Mouse (Mus musculus) urinary bladder, postnatal 10 days (tissue): Measurements from ENCODE around the gene Abhd14b.
A peak's percentile ranks its signal among the peaks of the same experiment; 100 is the strongest.

Experiments
- DNase-seq: peaks from one replicate; pipeline ENCODE4 v3.0.0; 2022; ENCODE audit warnings: low spot score

The Abhd14b gene

DNA sequence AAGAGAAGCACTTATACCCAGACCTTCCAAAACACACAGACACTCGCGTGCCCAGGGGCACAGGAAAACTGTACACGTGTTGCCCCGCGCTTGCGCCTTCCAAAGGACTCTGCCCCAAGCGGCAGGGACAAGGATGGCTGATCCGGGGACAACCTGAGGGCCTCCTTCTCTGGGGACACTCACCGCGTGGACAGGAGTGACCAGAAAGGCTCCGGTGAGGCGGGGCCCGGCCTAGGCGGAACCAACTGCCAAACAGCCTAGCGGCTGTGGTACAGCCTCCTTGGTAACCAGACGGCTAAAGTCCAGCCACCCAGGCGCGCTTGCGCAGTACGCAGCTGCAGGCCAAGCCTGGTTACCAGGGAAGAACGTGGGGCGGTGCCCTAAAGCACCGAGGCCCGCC, at the start of gene Abhd14b, which contains the start of gene Abhd14a:
Abhd14b (plus strand) TSS at position 112 of the 400 bp plus-strand sequence.
Abhd14a (minus strand) TSS at position 331 of the 400 bp plus-strand sequence.
- peak; percentile 69 for DNase-seq

DNA sequence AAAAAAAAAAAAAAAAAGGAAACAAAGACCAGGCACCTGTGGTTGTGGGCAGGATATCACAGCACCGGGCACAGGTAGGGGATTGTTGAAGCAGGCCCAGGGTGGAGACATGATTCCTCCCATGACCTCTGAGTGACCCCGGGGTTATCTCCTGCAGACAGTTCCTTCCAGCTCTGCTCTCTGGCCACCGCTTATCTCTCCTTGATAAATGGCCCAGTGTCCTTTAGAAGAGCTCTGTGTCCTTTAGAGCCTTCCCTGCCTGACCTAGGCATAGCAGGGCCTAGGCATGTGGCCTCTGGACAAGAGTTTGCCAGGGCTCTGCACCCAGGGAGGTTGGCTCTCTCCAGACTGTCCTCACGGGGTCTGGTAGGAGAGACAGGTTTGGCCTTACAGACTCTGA, 49.5 kb upstream of the Abhd14b start:
- no peak for DNase-seq

DNA sequence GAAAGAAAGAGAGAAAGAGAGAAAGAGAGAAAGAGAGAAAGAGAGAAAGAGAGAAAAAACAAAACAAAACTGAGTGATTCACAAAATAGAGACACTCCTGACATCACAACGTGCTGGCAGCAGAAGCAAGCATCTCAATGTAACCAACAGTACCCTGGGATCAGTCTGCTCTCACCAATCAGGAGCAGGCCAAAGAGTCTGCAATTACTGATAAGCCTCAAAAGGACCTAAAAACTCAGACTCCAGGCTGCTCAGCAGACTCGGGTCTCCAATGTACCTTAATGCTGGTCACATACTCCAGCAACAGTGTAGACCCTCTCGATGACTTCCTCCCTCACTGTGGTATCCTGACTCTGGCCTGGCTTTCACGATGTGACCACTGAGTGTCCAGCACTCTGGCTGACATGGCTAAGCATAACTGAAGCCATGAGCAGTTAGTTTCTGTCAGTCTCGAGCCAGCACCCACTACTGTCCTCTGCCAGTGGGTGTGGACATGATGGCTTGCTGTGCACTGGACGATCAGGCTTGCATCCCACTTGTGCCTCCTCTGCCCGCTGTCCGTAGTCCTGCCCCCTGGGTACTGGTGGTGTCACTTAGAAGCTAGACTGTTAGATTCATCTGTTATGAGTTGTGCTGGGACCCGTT, 48.5 kb upstream of the Abhd14b start:
- DNase-seq, result no peak

DNA sequence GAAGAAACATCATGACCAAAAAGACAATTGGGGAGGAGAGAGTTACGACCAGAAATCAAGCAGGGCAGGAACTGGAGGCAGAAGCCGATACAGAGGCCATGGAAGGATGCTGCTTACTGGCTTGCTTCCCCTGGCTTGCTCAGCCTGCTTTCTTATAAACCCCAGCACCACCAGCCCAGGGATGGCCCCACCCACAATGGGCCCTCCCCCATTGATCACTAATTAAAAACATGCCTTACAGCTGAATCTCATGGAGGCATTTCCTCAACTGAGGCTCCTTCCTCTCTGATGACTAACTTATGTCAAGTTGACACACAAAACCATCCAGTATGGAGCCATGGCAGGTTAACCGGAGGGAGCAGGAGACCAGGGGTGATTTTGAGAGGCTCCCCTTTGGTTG, 47.5 kb upstream of the Abhd14b start:
- no peak for DNase-seq

DNA sequence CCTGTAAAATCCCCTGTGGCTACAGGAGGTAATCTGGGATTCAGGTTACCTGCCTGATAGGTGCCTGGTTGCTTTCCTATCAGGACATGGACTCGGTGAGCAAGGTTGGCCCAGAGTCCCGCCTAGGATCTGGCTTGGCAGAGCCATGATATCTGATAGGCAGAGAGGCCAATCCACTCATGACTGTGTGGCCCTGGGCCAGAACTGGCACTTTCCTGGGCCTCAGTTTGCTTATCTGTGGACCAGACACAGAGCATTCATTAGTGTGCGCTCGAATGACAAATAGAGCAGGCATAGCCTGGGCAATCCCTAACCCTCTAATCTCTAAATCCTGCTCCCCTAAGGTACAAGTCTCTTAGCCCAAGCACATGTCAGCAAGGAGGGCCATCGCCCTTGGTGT, 45.1 kb upstream of the Abhd14b start:
- DNase-seq, result no peak

DNA sequence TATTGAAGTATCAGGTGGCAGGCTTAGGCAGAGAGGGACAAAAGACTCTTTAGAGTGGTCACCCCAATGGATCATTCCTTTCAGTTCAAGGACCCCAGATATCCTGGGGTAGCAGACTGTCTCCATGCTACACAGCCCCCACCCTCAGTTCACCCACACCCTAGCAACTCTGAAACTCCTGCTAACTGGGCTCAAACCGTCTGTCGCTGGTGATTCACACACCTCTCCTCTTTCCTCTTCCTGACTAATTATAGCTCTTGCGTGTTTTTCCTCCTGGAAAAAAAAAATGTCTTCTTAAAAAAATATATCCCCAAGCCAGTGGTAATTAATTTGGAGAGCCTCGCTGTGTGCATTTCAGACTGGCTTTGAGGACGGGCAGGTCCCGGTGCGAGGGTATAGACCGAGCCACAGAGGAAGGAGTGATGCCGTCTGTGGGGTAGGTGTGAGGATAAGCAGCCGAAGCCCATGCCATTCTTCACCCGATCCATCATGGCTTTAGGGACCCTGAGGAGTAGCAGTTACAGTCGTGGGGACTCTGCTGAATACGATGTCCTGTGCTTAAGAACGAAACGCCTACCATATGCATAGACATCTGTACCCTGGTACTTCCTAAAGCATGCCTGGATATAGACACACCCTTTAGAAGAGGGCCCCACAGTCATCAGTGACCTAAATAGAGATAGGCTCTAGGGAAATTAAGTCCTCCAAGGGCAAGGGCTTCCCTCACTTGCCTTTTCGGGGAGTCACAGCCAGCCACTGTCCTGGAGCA, 44.5 kb upstream of the Abhd14b start:
- DNase-seq, result no peak

DNA sequence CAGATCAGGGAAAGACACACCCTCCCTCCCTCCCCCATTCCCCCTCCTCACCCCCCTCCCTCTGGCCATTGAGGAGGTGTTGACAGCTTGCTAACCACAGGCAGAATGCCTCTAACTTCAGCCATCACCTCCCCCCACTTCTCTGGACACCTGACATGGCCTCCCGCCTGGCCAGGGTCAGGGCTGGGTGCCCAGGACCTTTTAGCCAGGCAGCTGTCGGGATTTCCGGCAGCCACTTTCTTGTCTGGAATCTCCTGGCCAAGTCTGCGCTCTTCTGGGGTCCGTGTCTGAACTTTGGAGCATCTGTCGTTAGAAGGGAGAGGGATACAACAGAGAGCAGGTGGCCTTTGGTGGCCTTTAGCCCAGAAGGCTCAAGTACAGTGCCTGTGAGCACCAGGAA, 42.0 kb upstream of the Abhd14b start:
- DNase-seq, result no peak

DNA sequence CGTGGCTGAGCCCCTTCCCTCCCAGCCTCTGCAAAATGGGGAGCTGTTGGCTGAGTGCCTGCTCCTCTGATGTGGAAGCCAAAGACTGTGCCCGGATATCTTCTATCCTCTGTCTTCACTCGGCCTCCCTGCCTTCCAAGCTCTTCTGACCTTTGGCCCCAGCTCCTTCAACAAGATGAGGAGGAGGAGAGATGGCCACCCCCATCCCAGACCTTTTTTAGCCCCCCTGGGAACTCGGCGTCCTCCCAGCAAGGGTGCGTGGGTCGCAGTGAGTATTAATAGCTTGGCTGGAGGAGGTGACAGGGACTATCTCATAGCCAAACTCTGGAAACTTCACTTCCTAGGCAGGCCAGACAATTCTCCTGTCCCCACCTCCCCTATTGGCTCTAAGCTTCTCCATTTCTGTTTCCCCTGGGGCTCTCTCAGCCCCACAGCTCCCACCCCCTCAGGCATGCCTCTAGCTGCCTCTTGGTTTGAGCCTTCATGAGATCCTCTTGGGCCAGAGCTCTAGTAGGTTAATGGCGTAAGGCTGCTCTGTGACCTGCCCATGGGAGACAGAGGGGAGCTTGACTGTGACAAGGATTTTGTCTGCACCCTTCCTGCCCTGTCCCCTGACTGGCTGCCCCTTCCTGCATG, 40.7 kb upstream of the Abhd14b start:
- DNase-seq, result no peak

DNA sequence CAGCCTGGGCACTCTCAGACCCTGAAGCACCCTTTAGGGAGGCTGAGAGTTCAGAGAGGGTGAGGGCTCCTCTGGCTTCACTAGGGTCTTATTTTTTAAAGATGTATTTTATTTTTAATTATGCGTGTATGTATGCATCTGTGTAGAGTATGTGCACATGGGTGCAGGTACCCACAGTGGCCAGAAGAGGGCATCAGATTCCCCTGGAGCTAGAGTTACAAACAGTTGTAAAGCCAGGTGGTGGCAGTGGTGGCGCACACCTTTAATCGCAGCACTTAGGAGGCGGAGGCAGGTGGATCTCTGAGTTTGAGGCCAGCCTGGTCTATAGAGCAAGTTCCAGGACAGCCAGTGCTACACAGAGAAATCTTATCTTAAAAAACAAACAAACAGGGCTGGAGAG, 38.2 kb upstream of the Abhd14b start:
- DNase-seq, result no peak

DNA sequence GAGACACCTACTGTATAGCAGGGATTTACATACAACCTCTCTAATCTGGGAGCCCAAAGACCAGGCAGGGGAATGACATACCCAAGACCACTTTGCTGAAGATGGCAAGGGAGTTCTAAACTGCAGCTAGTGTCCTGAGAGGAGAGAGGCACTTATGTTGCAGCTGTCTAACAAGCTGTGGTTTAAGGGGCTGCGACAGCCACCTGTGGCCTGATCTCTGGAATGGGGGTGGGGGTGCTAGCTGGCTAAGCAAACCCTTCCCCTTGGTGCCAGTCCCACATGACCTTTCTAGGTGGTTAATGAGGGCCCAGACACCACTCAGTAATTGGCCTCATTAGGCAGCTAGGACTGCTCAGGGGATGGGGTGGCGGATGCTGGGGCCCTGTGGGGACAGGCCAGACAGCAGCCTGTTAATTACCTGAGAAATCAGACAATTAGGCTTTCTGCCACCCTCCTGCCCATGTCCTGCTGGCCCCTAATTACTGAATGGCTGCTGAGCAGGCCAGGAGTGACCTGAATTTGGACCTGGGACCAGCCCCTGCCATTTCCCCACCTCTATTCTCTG, 37.1 kb upstream of the Abhd14b start:
- no peak for DNase-seq

DNA sequence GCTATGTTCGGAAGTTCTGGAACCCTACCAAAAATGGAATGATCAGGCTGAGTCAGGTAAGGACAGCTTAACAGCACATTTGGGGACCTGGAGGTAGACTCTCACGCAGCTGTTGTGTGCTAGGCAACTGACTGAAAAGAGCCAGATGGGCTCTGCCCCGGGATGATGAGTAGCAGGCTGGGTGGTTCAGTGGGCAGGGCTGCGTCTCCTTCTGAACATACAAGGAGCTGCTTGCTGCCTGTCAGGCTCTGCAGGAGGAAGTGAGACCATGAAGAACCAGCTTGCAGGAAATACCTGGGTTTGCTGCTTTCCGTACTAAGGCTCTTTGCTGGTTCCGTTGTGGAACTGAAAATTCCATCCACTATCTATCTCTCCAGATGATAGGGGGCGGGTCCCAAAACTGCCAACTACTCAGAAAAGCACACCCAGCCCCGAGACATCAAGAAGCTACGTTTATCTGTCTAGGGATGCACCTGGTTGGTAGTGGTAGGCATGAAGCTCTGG, 36.1 kb upstream of the Abhd14b start:
- DNase-seq, result no peak

DNA sequence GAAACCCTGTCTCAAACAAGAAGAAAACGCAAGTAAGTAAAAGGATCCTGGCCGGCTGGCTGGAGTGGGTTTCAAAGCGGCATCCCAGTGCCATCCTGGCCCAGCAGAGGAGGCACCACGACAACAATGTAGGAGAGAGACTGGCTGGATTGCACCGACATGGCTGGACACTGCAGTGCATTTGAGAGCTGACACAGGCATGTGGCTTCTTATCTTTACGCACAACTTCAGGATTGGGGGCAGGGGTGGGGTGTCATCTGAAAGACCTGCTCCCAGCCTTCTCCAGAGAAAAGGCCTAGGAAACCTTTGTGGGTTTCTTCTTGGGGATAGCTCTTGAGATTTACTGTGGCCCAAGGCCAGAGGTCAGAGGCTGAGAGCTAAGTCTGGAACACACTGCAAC, 35.5 kb upstream of the Abhd14b start:
- no peak for DNase-seq

DNA sequence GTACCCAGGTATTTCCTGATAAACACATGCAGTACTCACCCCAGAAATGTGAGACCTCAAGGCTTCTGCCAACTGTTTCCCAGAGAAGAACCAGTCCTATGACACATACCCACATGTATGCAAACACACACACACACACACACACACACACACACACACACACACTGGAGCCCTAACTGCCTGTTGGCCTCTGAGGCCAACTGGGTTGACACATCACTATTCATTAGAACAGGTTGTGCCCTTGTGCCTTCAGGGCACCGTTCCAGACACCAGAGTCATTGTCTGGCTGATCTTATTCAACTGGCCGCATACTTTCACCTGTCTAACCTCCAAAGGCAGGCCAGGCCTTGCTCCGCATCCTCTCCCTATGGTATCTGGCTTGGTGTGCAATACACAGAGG, 35.0 kb upstream of the Abhd14b start:
- DNase-seq, result no peak

DNA sequence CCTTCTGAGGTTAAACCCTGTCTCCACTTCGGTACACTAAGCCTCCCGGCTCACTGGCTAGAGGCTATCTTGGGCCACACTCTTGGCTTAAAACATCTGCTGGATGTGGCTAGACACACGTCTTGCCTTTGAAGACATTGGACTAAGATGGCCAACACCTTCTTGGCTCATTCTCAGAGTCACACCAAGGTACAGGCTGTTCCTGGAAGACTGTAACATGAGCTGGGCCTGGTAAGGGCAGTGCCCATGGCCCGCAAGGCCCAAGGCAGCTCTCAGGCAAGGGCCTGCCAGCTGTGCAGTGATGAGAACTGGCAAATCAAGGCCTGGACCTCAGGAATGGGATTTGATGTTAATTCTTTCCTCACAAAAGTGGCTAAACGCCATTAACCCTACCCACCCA, 33.7 kb upstream of the Abhd14b start:
- DNase-seq, result no peak

DNA sequence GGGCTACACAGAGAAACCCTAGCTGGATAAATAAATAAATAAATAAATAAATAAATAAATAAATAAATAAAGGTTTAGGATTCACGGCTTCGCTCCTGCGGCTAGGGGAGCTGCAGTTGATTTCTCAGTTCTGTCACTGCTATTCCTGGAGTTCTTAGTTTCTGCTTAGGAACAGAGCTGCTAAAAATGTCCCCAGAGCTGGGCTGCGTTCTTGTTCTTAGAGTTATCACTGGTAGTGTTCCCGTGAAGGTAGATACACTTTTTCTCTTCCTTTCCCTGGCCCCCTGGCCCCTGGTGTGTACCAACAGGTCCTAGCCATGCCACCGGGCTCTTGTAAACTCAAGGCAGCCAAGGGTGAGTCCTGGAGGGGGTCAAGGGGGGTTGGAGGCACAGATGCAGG, 30.4 kb upstream of the Abhd14b start:
- no peak for DNase-seq

DNA sequence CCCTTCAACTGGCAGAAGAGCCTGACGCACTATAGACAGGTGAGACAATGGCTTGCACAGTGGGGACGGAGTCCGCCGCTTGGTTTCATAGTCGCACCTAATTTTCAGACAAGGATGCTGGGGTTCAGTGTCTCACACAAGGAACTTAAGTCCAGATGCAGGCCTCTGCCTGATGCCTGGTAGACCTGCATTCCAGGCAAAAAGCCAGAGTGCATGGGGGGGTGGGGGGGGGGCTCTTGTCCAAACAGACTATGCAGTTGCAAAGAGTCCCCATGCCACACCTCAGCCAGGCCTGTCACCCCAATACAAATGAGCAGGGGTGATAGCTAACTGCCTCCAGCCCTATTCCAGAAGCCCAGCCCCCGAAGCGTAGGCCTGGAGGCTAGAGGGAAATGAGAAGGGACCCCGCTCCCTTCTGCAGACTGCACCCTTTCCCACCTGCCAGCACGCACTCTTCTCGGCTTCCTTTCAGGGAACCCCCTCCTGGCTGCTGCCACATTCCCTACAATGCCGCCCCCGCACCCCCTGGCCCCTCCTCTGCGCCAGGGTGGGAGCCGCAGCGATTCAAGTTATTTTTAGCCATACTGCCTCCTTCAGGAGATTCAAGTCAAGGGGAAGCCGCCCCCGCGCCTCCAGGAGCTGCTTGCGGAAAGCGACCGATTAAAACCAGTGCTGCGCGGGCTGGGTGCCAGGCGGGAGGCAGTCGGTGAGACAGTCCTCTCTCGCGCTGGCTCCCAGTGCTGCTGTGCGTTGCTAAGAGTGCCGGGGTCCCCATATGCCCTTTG, 29.2 kb upstream of the Abhd14b start:
- DNase-seq, result peak; percentile 36

DNA sequence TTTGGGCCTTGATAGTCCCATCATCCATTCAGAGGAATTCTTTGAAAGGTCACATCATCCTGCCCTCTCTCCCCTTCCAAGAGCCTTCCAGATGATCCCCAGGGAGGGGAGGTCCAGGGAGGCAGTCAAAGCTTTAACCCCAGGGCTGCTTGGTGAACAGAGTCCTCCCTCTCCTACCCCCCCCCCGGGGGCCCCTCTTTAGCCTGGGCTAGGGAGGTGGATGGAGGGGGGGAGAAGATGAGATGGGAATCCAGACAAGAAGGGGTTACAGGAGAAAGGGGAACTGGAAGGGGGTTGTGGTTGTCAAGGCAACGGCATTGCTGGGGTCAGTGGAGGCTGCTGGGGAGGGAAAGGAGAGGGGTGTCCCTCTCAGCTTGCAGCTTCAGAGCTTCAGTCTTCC, 26.7 kb upstream of the Abhd14b start:
- DNase-seq, result no peak

DNA sequence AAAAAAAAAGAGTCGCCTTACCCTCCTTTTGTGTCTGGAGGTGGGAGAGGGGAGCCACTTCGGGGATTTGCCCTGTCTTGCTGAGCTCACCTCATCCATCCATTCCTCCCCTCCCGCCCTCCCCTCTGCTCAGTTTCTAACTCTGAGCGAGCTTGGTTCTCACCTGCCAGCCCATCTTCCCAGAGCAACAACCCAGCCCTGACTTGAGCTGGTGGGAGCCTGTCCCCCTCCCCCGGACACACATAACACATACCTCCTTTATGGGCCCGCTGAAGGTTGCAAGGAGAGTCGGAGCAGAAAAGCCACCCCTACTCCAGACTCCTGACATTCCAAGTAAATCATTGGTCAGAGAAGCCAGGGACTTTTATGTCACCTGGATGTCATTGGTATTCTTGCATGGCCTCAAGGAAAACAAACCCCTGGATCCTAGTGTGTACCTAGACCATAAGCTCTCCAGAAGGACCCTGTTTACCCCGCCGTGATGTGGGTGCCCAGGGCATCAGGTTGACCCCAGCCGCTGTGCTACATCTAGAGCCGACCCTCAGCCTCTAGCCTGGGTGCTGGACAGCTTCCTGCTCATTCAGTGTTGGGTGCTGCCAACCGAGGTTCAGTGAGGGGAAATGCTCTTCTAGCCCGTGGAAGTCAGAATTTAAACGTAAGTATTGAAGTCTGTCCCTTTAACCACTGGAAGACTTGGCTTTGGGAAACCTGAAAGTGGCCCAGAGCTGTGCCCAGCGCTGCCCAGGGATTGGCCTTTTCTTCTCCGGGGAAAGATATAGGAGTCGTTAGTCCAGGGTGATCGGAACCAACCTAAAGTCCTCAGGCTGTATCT, 26.0 kb upstream of the Abhd14b start:
- DNase-seq, result no peak

DNA sequence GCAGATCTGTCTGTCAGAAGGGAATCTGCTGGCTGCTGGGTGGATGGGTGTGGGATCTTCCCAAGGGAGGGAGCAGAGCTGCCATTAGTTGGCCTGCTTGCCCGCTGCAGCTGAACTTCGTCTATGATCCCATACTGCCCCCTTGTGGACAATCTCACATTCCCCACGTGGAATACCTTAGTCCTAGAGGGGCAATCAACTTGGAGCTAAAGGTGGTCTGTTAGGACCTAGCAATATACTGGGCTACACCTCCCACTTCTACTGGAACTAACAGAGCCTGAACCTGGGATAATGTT, 25.4 kb upstream of the Abhd14b start:
- peak; percentile 64 for DNase-seq

DNA sequence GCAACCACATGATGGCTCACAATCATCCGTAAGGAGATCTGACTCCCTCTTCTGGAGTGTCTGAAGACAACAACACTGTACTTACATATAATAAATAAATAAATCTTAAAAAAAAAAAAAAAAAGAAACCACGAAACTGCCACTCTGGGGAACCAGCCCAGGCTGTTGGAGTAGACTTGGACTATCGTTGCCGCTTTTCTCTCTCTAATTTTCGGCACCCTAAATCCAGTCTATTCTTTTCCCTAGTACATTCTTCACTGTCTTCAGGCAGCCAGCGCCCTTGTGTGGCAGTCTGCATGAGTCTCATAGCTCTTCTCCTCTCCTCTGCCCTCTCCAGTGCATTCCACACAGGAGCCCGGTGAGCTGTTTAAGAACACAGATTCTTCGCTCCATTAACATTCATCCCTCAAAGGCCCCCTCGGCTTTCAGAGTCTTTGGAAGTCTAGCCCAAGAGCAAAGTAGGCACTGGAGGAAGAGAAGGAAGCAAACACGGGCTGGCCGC, 18.5 kb upstream of the Abhd14b start:
- no peak for DNase-seq
